Mouse (Mus musculus): ENCODE measurements at regions not wholly inside any gene's neighbourhood (a gene's known extent, or its start where the extent isn't known, plus 50 kb on each side); places are given as distances from the start of the nearest gene placed in this dataset.
A peak's percentile ranks its signal among the peaks of the same experiment; 100 is the strongest.

GRCm38 (mm10) chr16:7644363-7644762, 780.6 kb downstream of the Tmem114 start:
- no peak for DNase-seq

- no peak for DNase-seq
These were observed 785.8 kb downstream of the Tmem114 start for GRCm38 (mm10) chr16:7638955-7639755.

- DNase-seq: no peak
These were observed 786.9 kb downstream of the Tmem114 start for GRCm38 (mm10) chr16:7637993-7638392.

GRCm38 (mm10) chr16:7637121-7637700, 787.7 kb downstream of the Tmem114 start:
- no peak for DNase-seq

- no peak for DNase-seq
These were observed 788.6 kb downstream of the Tmem114 start for GRCm38 (mm10) chr16:7636326-7636725.

DNA sequence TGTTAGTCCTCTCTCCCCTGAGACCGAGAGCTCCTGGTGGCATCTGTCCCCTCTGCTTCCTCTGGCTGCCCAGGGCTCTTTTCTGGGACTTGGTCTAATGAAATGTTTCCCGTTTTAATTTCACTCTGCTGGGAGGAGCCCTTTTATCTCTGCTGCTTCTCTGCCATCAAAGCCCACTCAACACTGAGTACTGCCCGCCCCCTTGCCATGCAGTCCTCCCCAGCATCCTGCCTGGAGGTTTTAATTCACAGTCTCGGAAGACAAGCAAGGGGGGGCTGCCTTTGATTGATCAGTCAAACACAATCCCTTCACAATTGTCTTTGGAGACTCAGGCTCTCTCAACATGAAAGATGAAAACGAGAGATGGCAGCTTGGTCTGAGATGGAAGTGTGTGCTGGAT, 792.5 kb downstream of the Tmem114 start:
- DNase-seq: no peak

GRCm38 (mm10) chr16:7628351-7628750, 796.6 kb downstream of the Tmem114 start:
- no peak for DNase-seq

- DNase-seq: no peak
These were observed 818.3 kb downstream of the Tmem114 start for GRCm38 (mm10) chr16:7606602-7607001.

DNA sequence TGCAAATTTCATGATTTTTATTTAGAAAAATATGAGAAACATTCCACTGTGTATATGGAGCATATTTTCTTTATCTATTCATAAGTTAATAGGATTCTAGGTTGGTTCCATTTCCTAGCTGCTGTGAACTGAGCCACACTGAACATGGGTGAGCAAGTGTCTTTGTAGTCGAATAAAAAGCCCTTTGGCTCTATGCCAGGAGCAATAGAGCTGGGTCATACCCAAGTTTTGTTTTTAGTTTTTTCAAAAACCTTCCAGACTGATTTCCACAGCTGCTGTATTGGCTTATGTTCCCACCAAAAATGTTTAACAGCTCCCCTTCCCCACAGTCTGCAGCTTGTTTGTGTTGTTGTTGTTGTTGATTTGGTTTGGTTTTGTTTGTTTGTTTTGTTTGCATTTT, 822.5 kb downstream of the Tmem114 start:
- no peak for DNase-seq

DNA sequence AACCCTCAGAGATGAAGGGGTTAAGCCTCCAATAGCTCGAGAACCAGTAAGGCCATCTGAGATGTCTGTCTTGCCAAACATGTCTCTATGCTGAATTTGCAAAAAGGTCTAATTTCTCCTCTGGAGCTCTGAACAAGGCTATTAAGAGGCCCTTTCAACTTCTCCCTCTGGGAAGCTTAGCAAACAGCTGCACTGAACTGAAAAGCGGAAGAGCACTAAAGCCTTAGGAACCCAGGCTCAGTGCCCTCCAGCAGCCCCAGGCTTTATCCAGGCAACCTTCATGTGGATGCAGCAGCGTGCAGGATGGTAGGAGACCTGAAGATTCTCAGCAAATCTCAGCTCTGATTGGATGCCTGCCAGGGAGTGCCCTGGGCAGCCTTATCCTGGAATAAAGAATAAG, 850.1 kb downstream of the Tmem114 start:
- no peak for DNase-seq

DNA sequence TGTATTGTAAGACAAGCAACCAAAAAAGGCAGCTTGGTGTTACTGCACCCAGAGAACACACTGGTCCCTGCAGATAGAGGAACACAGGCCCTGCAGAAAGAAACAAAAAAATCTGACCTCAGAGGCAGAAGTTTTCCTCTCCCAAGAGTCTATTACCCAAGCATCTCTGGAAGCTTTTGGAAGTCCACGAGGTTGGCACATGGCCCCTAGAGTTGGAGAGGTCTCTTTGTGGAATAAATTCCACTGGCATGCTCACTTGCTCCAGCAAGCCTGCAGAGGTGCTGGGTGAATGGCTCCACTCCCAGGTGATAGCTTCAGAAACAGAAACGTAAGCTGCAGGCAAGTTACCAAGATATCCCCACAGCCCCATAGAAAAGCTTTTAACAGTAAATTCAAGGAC, 864.1 kb downstream of the Tmem114 start:
- peak; percentile 20 for DNase-seq

DNA sequence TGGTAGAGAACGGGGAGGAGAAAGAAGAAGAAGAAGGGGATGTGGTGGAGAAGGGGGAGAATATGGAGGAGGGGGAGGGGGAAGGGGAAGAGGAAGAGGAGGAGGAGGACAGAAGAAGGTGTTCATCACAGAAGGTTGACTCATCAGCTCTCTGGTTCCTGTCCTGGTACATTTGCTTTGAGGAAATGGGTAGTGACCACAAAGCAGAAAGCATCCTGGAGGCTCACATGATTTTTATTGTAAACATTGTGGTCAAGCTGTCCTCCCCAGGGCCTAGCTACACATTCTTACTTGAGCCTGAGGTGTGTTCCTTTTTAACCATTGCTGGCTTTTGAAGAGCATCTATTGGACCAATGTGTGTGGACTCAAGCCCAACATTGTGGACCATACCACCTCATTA, 865.8 kb downstream of the Tmem114 start:
- no peak for DNase-seq

GRCm38 (mm10) chr16:7558637-7559036, 866.3 kb downstream of the Tmem114 start:
- DNase-seq: no peak

DNA sequence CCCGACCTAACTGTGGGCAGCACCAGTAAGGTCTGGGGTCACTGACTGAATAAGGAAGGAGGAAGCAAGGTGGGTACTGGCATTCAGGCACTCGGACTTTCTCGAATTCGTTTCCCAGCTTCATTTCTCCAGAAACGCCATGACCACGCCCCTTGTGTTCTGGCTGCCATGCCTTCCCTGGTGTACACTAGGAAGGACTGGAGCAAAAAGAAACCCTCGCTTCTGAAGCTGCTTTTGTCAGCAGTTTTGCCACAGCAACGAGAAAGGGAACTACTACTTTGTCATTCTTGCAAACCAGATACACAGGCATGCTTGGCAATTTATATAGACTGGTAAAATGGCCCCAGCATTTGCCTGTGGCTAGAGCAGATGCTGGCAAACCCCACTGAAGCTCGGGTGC, 869.0 kb downstream of the Tmem114 start:
- no peak for DNase-seq

- DNase-seq: peak; percentile 2
These were observed 875.4 kb downstream of the Tmem114 start for GRCm38 (mm10) chr16:7549568-7549967.

DNA sequence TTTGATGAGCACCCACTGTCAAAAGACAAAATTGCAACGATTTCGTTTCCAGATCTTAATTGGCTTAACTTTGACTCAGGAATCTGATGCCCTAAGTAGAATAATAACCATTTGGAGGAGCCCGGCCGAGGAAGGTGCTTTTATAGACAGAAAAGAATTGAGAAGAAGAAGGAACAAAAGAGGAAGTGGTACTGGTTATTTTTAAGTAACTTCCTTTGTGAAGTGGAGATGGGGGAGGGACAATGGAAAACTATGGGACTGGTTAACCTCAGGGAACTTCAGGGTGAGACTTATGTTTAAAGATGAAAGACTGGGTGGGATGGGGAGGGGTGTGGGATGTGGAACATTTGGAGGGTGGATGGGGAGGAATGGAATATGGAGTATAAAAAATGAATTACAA, 880.9 kb downstream of the Tmem114 start:
- DNase-seq: no peak

- no peak for DNase-seq
These were observed 895.1 kb downstream of the Tmem114 start for GRCm38 (mm10) chr16:7529811-7530210.

DNA sequence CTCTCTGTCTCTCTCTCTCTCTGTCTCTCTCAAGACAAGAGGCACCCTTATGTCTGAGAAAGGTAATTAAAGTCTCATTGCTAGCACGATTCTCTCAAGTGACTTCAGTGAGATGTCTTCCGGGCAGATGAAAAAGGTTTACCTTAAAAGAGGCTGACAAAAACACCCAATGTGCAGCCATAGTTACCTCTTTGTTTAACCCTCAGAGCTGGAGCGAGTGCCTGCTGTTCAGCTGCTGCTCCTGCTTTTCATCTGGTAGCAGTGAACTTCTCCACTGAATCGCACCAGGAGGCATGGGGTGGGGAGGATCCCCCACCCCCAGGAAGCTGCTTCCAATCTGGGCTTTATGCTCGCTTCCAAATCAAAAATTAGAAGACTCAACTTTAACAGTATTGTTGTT, 896.0 kb downstream of the Tmem114 start:
- DNase-seq: no peak

- no peak for DNase-seq
These were observed 896.8 kb downstream of the Tmem114 start for GRCm38 (mm10) chr16:7527923-7528776.

DNA sequence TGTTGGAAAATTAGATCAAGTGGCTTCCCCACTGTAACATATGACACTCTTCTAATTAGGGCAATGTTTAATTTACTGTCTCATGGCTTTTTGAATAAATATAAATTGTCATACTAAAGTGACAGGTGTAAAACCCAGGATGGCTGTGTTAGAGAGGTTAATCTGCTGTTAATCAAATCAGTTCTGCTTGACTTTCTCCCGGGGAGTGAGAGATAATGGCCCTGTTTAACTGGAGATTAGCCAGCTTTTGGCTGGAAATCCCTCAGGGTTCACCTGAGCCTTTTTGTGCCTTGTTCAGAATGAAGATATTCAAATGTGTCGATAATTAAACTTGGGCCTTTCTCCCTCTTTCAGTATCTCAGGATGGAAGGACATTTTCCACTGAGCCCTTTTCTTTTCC, 906.2 kb downstream of the Tmem114 start:
- no peak for DNase-seq

Measured in adrenal gland, postnatal 25 days (tissue).